Mouse (Mus musculus): ENCODE measurements around the gene Iah1.

Iah1 gene

GRCm38 (mm10) chr12:21369087-21369410 lies 52.9 kb downstream of the Iah1 start:
- DNase-seq (ENCODE audit: low spot score) = no peak

GRCm38 (mm10) chr12:21370035-21370611 lies 53.9 kb downstream of the Iah1 start:
- no peak for DNase-seq (ENCODE audit: low spot score)

GRCm38 (mm10) chr12:21373100-21373819 lies 57.1 kb downstream of the Iah1 start, which contains the start of gene Adam17:
Gene Adam17 (minus strand): TSS chr12:21373632.
- peak; percentile 95 for DNase-seq (ENCODE audit: low spot score)
